In genomic region chr6:97227067-97227847, GRCm38 (mm10) we compare ENCODE assay signal across 21 mouse cellular contexts. TPM values are rescaled to one million over a fixed set of nuclear protein-coding genes. Genes with fewer than 3 reads are reported as not detected.
DNase-seq lines count a peak whose midpoint lies in the region; ATAC-seq and TF ChIP-seq lines count a peak whose summit lies in the region.
"Had no signal": no experiment of that assay in that cellular context is flagged by ENCODE, and none has a peak within 500 bp of the region (broad histone marks: within the 10 kb centered on the region; RNA-seq: fewer than 3 reads in every experiment).

No protein-coding gene starts in this region.

- DNase-seq in gastrocnemius, adult 2 months = no peak
- no peak for DNase-seq in gastrocnemius, postnatal 14 days
- no peak for DNase-seq in heart, postnatal 4 days
- DNase-seq in midbrain, embryonic 11.5 days (ENCODE audit: low spot score, missing footprints) = peak; percentile 49
- no peak for DNase-seq in c-Kit-positive CD71-positive TER-119-positive erythroid progenitor cells, embryonic 14.5 days (ENCODE audit: low spot score)
- DNase-seq: adrenal gland, adult 2 months; adrenal gland, postnatal 10 days; adrenal gland, postnatal 25 days; cerebellum, adult 11-12 months; cerebellum, adult 2 months; cerebellum, adult 9-10 months; cerebellum, postnatal 10 days; cerebellum, postnatal 25 days; forebrain, postnatal 0 days had no signal

- intact Hi-C loops in gastrocnemius, adult 2 months (cut with DNase I) = no loop called here
- intact Hi-C loops in gastrocnemius, postnatal 14 days (cut with DNase I; ENCODE audit: low total_unique reads) = no loop called here

- peaks cover 38% of the 10 kb centered on the region for H3K4me1 ChIP-seq in heart, embryonic 13.5 days
- no peaks in the 10 kb centered on the region for H3K4me1 ChIP-seq in midbrain, embryonic 11.5 days (ENCODE audit: control insufficient read depth, insufficient read depth, low read length)
- H3K4me1 ChIP-seq in midbrain, embryonic 13.5 days (replicated peaks) = peaks cover 5% of the 10 kb centered on the region

- no peak for TF ChIP-seq CTCF in gastrocnemius, adult 2 months (IDR thresholded peaks at IDR 0.05)

- H3K36me3 ChIP-seq in heart, embryonic 13.5 days = peaks cover 58% of the 10 kb centered on the region
- H3K36me3 ChIP-seq in midbrain, embryonic 11.5 days (ENCODE audit: control insufficient read depth, insufficient read depth, low read length) = no peaks in the 10 kb centered on the region
- peaks cover 31% of the 10 kb centered on the region for H3K36me3 ChIP-seq in midbrain, embryonic 13.5 days

- peak overlapping the region; percentile 69 for H3K27ac ChIP-seq in gastrocnemius, adult 2 months
- peak overlapping the region; percentile 91 for H3K27ac ChIP-seq in heart, embryonic 13.5 days (replicated peaks)
- no peak overlapping the region for H3K27ac ChIP-seq in midbrain, embryonic 11.5 days (ENCODE audit: low read depth, low read length)
- no peak overlapping the region for H3K27ac ChIP-seq in midbrain, embryonic 13.5 days
- H3K27ac ChIP-seq: embryonic facial prominence, embryonic 13.5 days; forebrain, embryonic 13.5 days; forebrain, embryonic 15.5 days had no signal

- no peak overlapping the region for H3K4me2 ChIP-seq in heart, embryonic 13.5 days
- no peak overlapping the region for H3K4me2 ChIP-seq in midbrain, embryonic 11.5 days
- H3K4me2 ChIP-seq in midbrain, embryonic 13.5 days (replicated peaks) = no peak overlapping the region
- H3K4me2 ChIP-seq: embryonic facial prominence, embryonic 13.5 days; forebrain, embryonic 13.5 days; forebrain, embryonic 15.5 days had no signal

- no peak overlapping the region for H3K9ac ChIP-seq in heart, embryonic 13.5 days
- no peak overlapping the region for H3K9ac ChIP-seq in midbrain, embryonic 11.5 days (ENCODE audit: low read length)
- no peak overlapping the region for H3K9ac ChIP-seq in midbrain, embryonic 13.5 days (replicated peaks)
- H3K9ac ChIP-seq: embryonic facial prominence, embryonic 13.5 days; forebrain, embryonic 13.5 days; forebrain, embryonic 15.5 days; forebrain, postnatal 0 days had no signal

- H3K9me3 ChIP-seq in heart, embryonic 13.5 days = no peaks in the 10 kb centered on the region
- no peaks in the 10 kb centered on the region for H3K9me3 ChIP-seq in midbrain, embryonic 11.5 days (ENCODE audit: control insufficient read depth, low read length)
- H3K9me3 ChIP-seq in midbrain, embryonic 13.5 days = no peaks in the 10 kb centered on the region
- H3K9me3 ChIP-seq: embryonic facial prominence, embryonic 13.5 days; forebrain, embryonic 13.5 days; forebrain, embryonic 15.5 days had no signal

- 94% methylated on average over 9 of the region's 9 CpGs for WGBS in heart, embryonic 13.5 days
- 95% methylated on average over 9 of the region's 9 CpGs for WGBS in midbrain, embryonic 11.5 days
- WGBS in midbrain, embryonic 13.5 days = 95% methylated on average over 9 of the region's 9 CpGs

- H3K27me3 ChIP-seq in heart, embryonic 13.5 days (replicated peaks) = no peaks in the 10 kb centered on the region
- no peaks in the 10 kb centered on the region for H3K27me3 ChIP-seq in midbrain, embryonic 11.5 days (ENCODE audit: control insufficient read depth, insufficient read depth, low read length)
- H3K27me3 ChIP-seq in midbrain, embryonic 13.5 days = no peaks in the 10 kb centered on the region
- H3K27me3 ChIP-seq: embryonic facial prominence, embryonic 13.5 days; forebrain, embryonic 13.5 days; forebrain, embryonic 15.5 days had no signal

- no peak for ATAC-seq in heart, embryonic 13.5 days (ENCODE audit: extremely low read depth, insufficient number of reproducible peaks, low FRiP score, low TSS enrichment)
- no peak for ATAC-seq in midbrain, embryonic 11.5 days (ENCODE audit: low FRiP score)
- ATAC-seq in midbrain, embryonic 13.5 days = no peak
- ATAC-seq: forebrain, embryonic 13.5 days; forebrain, embryonic 15.5 days; forebrain, postnatal 0 days had no signal

- no peak overlapping the region for H3K4me3 ChIP-seq in gastrocnemius, adult 2 months
- no peak overlapping the region for H3K4me3 ChIP-seq in heart, embryonic 13.5 days
- no peak overlapping the region for H3K4me3 ChIP-seq in midbrain, embryonic 11.5 days (ENCODE audit: low read depth, low read length)
- no peak overlapping the region for H3K4me3 ChIP-seq in midbrain, embryonic 13.5 days (replicated peaks)
- H3K4me3 ChIP-seq: embryonic facial prominence, embryonic 13.5 days; forebrain, embryonic 13.5 days; forebrain, embryonic 15.5 days had no signal

RNA-seq across cellular contexts. Expression of gene Arl6ip5, which starts 16.8 kb away (rescaled TPM):
- 100 to 1,000 TPM; 117 to 173 TPM for total RNA-seq in gastrocnemius, adult 2 months (2021)
- total RNA-seq in gastrocnemius, postnatal 14 days (2021) = 100 to 1,000 TPM; 186 to 210 TPM
- 82.7 and 96.9 TPM in 2 replicates for polyA plus RNA-seq in heart, embryonic 13.5 days (2015; fragmentation: Nextera tagmentation; extraction: Ambion mirVana)
- total RNA-seq in heart, postnatal 4 days (2021) = 10 to 100 TPM; 94.2 to 95.1 TPM
- 41.4 and 41.8 TPM in 2 replicates for polyA plus RNA-seq in midbrain, embryonic 11.5 days (2014; fragmentation: Nextera tagmentation; extraction: Ambion mirVana)
- 113 and 114 TPM in 2 replicates for polyA plus RNA-seq in midbrain, embryonic 13.5 days (2015; fragmentation: Nextera tagmentation; extraction: Ambion mirVana)

RNA-seq across cellular contexts. Expression of gene Uba3, which starts 21.8 kb away (rescaled TPM):
- total RNA-seq in gastrocnemius, adult 2 months (2021) = 10 to 100 TPM; 32.7 to 43.1 TPM
- total RNA-seq in gastrocnemius, postnatal 14 days (2021) = 10 to 100 TPM; 41.3 to 44.6 TPM
- 68.6 and 74.0 TPM in 2 replicates for polyA plus RNA-seq in heart, embryonic 13.5 days (2015; fragmentation: Nextera tagmentation; extraction: Ambion mirVana)
- total RNA-seq in heart, postnatal 4 days (2021) = 10 to 100 TPM; 80.9 to 86.9 TPM
- polyA plus RNA-seq in midbrain, embryonic 11.5 days (2014; fragmentation: Nextera tagmentation; extraction: Ambion mirVana) = 99.4 and 101 TPM in 2 replicates
- polyA plus RNA-seq in midbrain, embryonic 13.5 days (2015; fragmentation: Nextera tagmentation; extraction: Ambion mirVana) = 92.7 and 96.8 TPM in 2 replicates

RNA-seq across cellular contexts. Expression of gene Lmod3, which starts 25.3 kb away (rescaled TPM):
- 100 to 1,000 TPM in 1 of 2 experiments, 10 to 100 TPM in 1; 95.4 to 186 TPM for total RNA-seq in gastrocnemius, adult 2 months (2021)
- total RNA-seq in gastrocnemius, postnatal 14 days (2021) = 100 to 1,000 TPM; 106 to 144 TPM
- polyA plus RNA-seq in heart, embryonic 13.5 days (2015; fragmentation: Nextera tagmentation; extraction: Ambion mirVana) = 14.3 and 16.7 TPM in 2 replicates
- 10 to 100 TPM; 47.8 to 48.0 TPM for total RNA-seq in heart, postnatal 4 days (2021)
- polyA plus RNA-seq in midbrain, embryonic 11.5 days (2014; fragmentation: Nextera tagmentation; extraction: Ambion mirVana) = 0.08 TPM in 1 of 2 replicates, not detected in the other
- 0.07 TPM in 1 of 2 replicates, not detected in the other for polyA plus RNA-seq in midbrain, embryonic 13.5 days (2015; fragmentation: Nextera tagmentation; extraction: Ambion mirVana)
- total RNA-seq: adrenal gland, adult 2 months; adrenal gland, postnatal 25 days; MEL had no signal
- polyA plus RNA-seq: adrenal gland, adult 2 months; forebrain, embryonic 11.5 days; forebrain, embryonic 13.5 days had no signal

RNA-seq across cellular contexts. Expression of gene Tmf1, which starts 48.3 kb away (rescaled TPM):
- total RNA-seq in gastrocnemius, adult 2 months (2021) = 10 to 100 TPM; 46.7 to 50.5 TPM
- 10 to 100 TPM; 24.8 to 26.3 TPM for total RNA-seq in gastrocnemius, postnatal 14 days (2021)
- polyA plus RNA-seq in heart, embryonic 13.5 days (2015; fragmentation: Nextera tagmentation; extraction: Ambion mirVana) = 23.6 and 25.7 TPM in 2 replicates
- total RNA-seq in heart, postnatal 4 days (2021) = 10 to 100 TPM; 34.1 to 35.3 TPM
- 29.9 and 34.6 TPM in 2 replicates for polyA plus RNA-seq in midbrain, embryonic 11.5 days (2014; fragmentation: Nextera tagmentation; extraction: Ambion mirVana)
- polyA plus RNA-seq in midbrain, embryonic 13.5 days (2015; fragmentation: Nextera tagmentation; extraction: Ambion mirVana) = 37.7 and 45.0 TPM in 2 replicates

Comparison
In these comparisons a context has a peak if more than half of its experiments do, and no peak if none do; other contexts are left out.
1. H3K27ac ChIP-seq: peak in gastrocnemius, adult 2 months (single experiment) and heart, embryonic 13.5 days (single experiment); none in midbrain, embryonic 11.5 days (single experiment) and midbrain, embryonic 13.5 days (single experiment).